Mouse (Mus musculus) midbrain, embryonic 16.5 days (tissue): ENCODE measurements around the gene Fez2. TPM values are rescaled to one million over a fixed set of nuclear protein-coding genes. Genes with fewer than 3 reads are reported as not detected.

Experiments
- ATAC-seq: fragments of 200-750 bp; cut with Nextera tagmentation; 2 replicates; pipeline ENCODE4 v1.8.0; 2017; ENCODE audit warnings: moderate TSS enrichment
- H3K27ac ChIP-seq: fragments of 300-500 bp; sonication (generic); 2 replicates; pipeline ENCODE4 v1.5.1; 2014; ENCODE audit warnings: mild to moderate bottlenecking, low read length, mixed read lengths
- H3K27me3 ChIP-seq: fragments of 300-500 bp; sonication (generic); 2 replicates; pipeline ENCODE4 v1.6.1; 2014; ENCODE audit warnings: low read depth, low read length, mixed read lengths; ENCODE audit not compliant: control insufficient read depth, insufficient read depth
- H3K36me3 ChIP-seq: fragments of 300-500 bp; sonication (generic); 2 replicates; pipeline ENCODE4 v1.6.1; 2014; ENCODE audit warnings: mild to moderate bottlenecking, low read length, moderate library complexity, mixed read lengths; ENCODE audit not compliant: control insufficient read depth, insufficient read depth
- H3K4me1 ChIP-seq: fragments of 300-500 bp; sonication (generic); 2 replicates; pipeline ENCODE4 v1.6.1; 2014; ENCODE audit warnings: mild to moderate bottlenecking, low read length, mixed read lengths; ENCODE audit not compliant: control insufficient read depth, insufficient read depth
- H3K4me2 ChIP-seq: fragments of 300-500 bp; sonication (generic); 2 replicates; pipeline ENCODE4 v1.6.1; 2014; ENCODE audit warnings: mild to moderate bottlenecking, low read length, mixed read lengths
- H3K4me3 ChIP-seq: fragments of 300-500 bp; sonication (generic); 2 replicates; pipeline ENCODE4 v1.5.1; 2014; ENCODE audit warnings: low read depth, mild to moderate bottlenecking, low read length, moderate library complexity, mixed read lengths
- H3K9ac ChIP-seq: fragments of 300-500 bp; sonication (generic); 2 replicates; pipeline ENCODE4 v1.6.1; 2014; ENCODE audit warnings: low read depth, low read length, mixed read lengths
- H3K9me3 ChIP-seq: fragments of 300-500 bp; sonication (generic); replicated peaks from 2 replicates; pipeline ENCODE4 v1.6.1; 2014; ENCODE audit warnings: mild to moderate bottlenecking, low read length, mixed read lengths; ENCODE audit not compliant: control insufficient read depth, poor library complexity, severe bottlenecking
- WGBS: fragments of 180-500 bp; shearing (Covaris S2); extraction: QIAGEN DNeasy Blood & Tissue Kit; methylation state at CpG from one replicate; pipeline ENCODE4 v1.1.7; 2014; 5-methylcytosine and 5-hydroxymethylcytosine counted together
- polyA plus RNA-seq: library from polyadenylated mRNA; unstranded; fragments of >200 nt; fragmentation: Nextera tagmentation; extraction: Ambion mirVana; gene quantifications from 2 replicates; pipeline ENCODE4 v1.2.1, GENCODE M21; 2015

Fez2 gene
- polyA plus RNA-seq, 1 experiment from 2014 or later: 53.5 TPM

DNA sequence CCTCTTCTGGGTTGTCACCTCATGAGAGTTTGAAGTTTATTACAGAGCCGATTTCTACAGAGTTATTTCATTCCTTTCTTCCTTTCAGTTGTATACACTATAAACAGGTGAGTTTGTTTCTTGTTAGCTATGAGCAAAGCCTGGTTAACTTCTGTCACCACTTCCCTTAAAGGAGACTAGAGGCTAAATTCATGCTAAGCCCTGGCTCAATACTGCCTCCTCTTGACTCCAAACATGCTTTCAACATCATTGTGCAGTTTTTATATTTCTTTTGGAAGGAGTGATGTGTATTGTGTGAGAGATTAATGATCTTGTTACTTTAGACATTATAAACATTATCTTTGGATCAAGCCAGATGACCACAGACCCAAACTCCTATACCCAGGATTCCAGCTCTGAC lies 47.5 kb downstream of the Fez2 start:
- ATAC-seq: no peak
- 88% methylated on average over 1 of the region's 1 CpGs for WGBS
- Histone ChIP-seq H3K36me3 (peaks cover 10% of the 10 kb centered on the region), H3K4me2 (no peak overlapping the region), H3K27me3 (no peaks in the 10 kb centered on the region), H3K4me1 (no peaks in the 10 kb centered on the region), H3K27ac (no peak overlapping the region), H3K9me3 (no peaks in the 10 kb centered on the region), H3K9ac (no peak overlapping the region), H3K4me3 (no peak overlapping the region)

DNA sequence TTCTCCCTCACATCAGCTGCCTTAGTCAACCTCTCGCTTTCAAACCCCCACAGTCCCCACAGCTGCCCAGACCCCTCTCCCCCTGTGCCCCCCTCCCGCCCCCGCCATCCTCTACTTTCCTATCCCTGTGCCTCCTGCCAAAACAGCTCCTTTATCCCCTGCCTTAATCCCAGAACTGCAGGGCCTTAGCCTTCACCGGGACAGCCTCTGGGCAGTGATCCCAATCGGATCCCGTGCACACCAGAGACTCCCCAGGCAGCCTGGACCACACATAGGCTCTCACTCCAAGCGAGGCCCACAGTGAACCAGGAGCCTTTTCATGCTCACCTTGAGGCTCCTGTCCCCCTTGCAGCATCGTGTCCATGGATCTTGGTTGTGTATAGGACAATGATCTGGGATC lies 49.5 kb downstream of the Fez2 start:
- peak; percentile 87 for ATAC-seq
- Histone ChIP-seq H3K36me3 (peaks cover 10% of the 10 kb centered on the region), H3K27ac (no peak overlapping the region), H3K4me1 (no peaks in the 10 kb centered on the region), H3K9ac (no peak overlapping the region), H3K27me3 (no peaks in the 10 kb centered on the region), H3K4me3 (no peak overlapping the region), H3K9me3 (no peaks in the 10 kb centered on the region), H3K4me2 (no peak overlapping the region)
- 41% methylated on average over 8 of the region's 8 CpGs for WGBS

DNA sequence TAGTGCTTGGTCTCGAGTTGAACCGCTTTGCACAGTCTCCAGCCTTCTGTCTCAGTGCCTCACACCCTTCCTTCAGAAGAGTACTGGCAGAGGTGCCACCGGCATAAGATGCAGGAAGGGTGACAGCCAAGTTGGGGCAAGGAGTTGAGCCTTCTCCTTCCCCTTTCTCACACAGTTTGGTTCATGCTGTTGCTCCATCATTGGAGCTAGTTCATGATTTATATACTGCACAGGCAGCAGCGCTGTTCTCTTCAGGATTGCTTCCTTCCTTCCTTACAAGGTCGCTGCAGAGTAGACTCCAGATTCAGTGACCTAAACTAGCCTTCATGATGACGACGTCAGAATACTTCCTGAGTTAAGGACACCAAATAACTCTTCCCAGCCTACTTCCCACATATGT lies 51.9 kb downstream of the Fez2 start:
- no peak overlapping the region for H3K27ac ChIP-seq
- H3K4me3 ChIP-seq: no peak overlapping the region
- no peak overlapping the region for H3K9ac ChIP-seq
- H3K4me1 ChIP-seq: no peaks in the 10 kb centered on the region
- no peaks in the 10 kb centered on the region for H3K27me3 ChIP-seq
- 93% methylated on average over 7 of the region's 7 CpGs for WGBS
- no peak for ATAC-seq
- H3K4me2 ChIP-seq: no peak overlapping the region
- H3K9me3 ChIP-seq: no peaks in the 10 kb centered on the region
- peaks cover 10% of the 10 kb centered on the region for H3K36me3 ChIP-seq

DNA sequence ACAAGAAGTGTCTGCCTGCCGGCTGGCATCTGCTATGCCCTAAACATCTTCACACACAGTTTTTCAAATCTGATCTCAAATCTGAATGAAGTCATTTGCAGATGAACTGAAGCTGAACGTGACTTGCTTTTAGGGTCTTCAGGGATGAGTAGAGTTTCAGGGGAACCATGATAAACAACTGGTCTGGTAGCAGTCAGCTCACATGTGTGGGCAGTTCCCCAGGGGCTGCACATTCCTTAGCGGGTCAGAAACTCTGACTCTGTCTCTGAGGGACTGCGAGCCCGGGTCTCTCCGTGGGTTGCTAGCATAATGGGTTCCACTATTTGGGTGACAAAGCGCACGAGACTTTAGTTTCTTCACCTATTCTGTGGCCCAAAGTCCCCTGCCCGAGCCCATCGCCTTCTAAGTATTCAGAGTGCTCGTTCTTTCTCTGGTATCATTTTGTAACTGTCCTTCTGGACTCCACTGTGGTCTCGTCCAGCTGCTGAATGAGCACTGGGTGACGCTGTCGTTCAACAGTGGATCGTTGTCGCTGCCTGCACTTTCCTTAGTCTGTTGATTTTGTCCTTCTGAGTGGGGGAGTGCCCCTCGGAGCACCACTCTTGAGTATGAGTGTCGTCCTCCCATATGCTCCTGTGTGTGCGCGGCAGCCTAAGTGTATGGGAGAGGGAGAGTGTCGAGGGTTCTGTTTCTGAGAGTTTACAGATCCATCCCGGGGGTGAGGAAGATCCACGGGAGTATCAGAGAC lies 53.2 kb downstream of the Fez2 start:
- no peak overlapping the region for H3K9ac ChIP-seq
- peaks cover 10% of the 10 kb centered on the region for H3K36me3 ChIP-seq
- 92% methylated on average over 23 of the region's 23 CpGs for WGBS
- no peak overlapping the region for H3K27ac ChIP-seq
- no peaks in the 10 kb centered on the region for H3K4me1 ChIP-seq
- no peak for ATAC-seq
- no peak overlapping the region for H3K4me3 ChIP-seq
- no peak overlapping the region for H3K4me2 ChIP-seq
- no peaks in the 10 kb centered on the region for H3K9me3 ChIP-seq
- H3K27me3 ChIP-seq: no peaks in the 10 kb centered on the region

DNA sequence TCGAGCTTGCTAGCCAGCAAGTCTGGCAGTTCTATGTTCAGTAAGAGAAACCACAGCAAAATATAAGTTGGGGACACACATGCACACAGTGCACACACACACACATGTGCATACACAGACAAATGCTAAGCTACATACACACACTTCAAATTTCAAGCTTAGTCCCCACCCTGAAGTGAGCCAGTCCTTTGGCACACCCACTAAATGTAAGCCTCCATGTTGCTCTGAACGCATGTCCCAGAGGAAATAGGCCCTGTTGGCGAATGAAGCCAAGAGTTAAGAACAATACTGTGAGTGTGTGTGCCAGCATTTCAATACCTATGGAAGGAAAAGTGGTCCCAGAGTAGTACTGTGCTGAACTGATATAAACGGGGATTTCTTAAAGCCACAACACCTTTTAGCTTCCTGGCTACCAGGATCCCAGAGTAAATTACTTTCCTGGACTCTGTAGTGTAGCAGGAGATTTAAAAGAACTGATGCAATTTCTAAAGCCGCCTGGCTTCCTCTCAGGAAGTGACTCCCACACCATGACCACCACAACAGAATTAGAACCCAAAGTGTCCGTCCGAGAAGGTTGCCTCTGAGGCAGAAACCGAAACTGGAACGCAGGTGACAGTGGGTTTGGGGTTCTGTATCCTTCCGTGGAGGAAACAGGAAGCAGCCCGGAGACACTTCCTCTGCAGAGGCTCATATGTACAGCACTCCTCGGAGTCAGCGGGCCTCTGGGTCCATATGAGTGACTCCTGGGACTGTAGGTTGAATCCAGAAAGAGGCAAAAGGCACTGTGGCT lies 55.8 kb downstream of the Fez2 start:
- Histone ChIP-seq H3K4me1 (0 out of 2 replicates have a peak, but pooled peaks cover 3% of the 10 kb centered on the region), H3K9me3 (no peaks in the 10 kb centered on the region), H3K27ac (no peak overlapping the region), H3K4me3 (no peak overlapping the region), H3K36me3 (no peaks in the 10 kb centered on the region), H3K9ac (no peak overlapping the region), H3K4me2 (no peak overlapping the region), H3K27me3 (no peaks in the 10 kb centered on the region)
- ATAC-seq: no peak
- WGBS: 87% methylated on average over 13 of the region's 13 CpGs

DNA sequence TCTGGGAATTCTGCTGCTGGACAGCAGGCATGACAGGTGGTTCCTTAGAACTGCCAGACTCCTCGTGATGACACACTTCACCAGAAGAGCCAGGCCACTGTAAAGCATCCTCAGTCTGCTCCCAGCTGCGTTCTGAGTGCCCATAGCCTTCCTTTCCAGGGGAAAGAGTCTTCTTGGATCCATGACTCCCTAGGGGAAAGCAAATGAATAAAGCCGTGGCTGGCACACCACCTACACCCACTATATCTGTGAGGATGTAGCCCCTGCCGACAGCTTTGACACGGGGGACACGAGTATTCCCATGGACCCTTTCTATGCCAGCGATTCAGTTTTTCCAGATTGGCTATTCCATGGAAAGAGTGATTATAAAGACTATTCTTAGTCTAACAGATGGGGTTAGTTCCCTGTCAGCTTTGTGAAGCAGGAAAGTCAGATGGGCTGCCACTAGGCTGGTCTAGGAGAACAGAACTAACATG lies 59.7 kb downstream of the Fez2 start:
- H3K4me2 ChIP-seq: no peak overlapping the region
- WGBS: 55% methylated on average over 7 of the region's 7 CpGs
- ATAC-seq: no peak
- H3K27me3 ChIP-seq: no peaks in the 10 kb centered on the region
- no peaks in the 10 kb centered on the region; the same call in 1 of the 2 replicates for H3K36me3 ChIP-seq
- H3K4me1 ChIP-seq: 0 out of 2 replicates have a peak, but pooled peaks cover 3% of the 10 kb centered on the region
- no peak overlapping the region for H3K27ac ChIP-seq
- no peak overlapping the region for H3K4me3 ChIP-seq
- no peaks in the 10 kb centered on the region for H3K9me3 ChIP-seq
- H3K9ac ChIP-seq: no peak overlapping the region

DNA sequence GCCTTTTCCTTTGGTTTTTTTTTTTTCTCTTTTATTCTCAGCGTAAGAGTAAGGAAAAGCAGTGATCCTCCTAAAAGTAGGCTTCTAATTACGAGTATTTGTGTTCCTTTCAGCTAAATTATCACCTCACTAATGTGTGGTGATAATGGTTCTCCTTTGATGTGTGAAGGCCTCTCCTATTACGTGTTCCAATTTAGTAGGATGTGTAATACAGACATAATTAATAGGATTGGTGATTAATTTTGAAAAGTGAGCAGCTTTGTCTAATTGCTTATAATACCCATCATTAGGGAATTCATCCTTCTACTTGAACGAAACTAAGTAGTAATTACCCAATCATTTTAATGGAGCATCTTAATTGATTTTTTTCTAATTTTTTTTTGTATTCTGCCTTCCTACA lies 60.2 kb downstream of the Fez2 start:
- Histone ChIP-seq H3K4me3 (no peak overlapping the region), H3K27me3 (no peaks in the 10 kb centered on the region), H3K36me3 (no peaks in the 10 kb centered on the region; the same call in 1 of the 2 replicates), H3K9me3 (no peaks in the 10 kb centered on the region), H3K4me1 (0 out of 2 replicates have a peak, but pooled peaks cover 3% of the 10 kb centered on the region), H3K4me2 (no peak overlapping the region), H3K27ac (no peak overlapping the region), H3K9ac (no peak overlapping the region)
- no peak for ATAC-seq
- WGBS: 69% methylated on average over 4 of the region's 4 CpGs

DNA sequence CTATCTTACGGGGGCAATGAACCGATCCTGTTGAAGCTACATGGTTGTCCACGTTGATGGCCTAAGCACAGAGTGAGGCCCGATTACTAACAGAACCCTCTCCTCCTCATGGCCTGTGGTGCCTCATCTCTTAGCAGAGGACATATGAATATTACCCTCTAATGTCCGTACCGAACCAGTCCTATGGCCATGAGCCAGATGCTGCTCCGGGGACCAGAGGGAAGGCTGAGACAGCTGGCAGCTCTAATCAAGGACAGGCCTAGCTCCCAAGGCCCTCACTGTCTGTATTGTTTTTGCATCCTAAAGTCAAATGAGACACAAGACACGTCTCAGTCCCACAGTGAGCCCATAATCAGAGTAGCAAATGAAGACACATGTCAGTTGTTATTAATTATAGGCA lies 62.3 kb downstream of the Fez2 start:
- Histone ChIP-seq H3K36me3 (no peaks in the 10 kb centered on the region; the same call in 1 of the 2 replicates), H3K27me3 (no peaks in the 10 kb centered on the region), H3K4me1 (peaks cover 3% of the 10 kb centered on the region; the same call in 1 of the 2 replicates), H3K4me3 (no peak overlapping the region), H3K27ac (no peak overlapping the region), H3K9ac (no peak overlapping the region), H3K9me3 (no peaks in the 10 kb centered on the region), H3K4me2 (no peak overlapping the region)
- WGBS: 69% methylated on average over 8 of the region's 8 CpGs
- ATAC-seq: no peak

DNA sequence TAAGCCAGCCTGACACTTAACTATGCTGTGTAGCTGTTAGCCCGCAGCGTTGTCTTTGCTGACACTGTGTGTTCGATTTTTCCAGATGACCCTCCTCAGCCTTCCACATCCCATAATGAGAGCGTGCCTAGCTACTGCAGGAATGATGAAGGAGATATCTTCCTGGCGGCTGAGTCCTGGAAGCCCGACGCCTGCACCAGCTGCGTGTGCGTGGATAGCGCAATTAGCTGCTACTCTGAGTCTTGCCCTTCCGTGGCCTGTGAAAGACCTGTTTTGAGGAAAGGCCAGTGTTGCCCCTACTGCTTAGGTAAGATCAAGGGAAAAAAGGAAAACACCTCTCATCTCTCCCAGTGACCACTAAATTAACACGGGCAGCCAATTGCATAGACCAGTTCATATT lies 63.1 kb downstream of the Fez2 start:
- no peaks in the 10 kb centered on the region for H3K27me3 ChIP-seq
- peak; percentile 11; the same call in 1 of the 2 replicates for ATAC-seq
- no peaks in the 10 kb centered on the region; the same call in 1 of the 2 replicates for H3K36me3 ChIP-seq
- peak overlapping the region; percentile 9; the same call in 1 of the 2 replicates for H3K27ac ChIP-seq
- H3K9ac ChIP-seq: no peak overlapping the region
- H3K4me1 ChIP-seq: peaks cover 7% of the 10 kb centered on the region; the same call in 1 of the 2 replicates
- H3K4me3 ChIP-seq: no peak overlapping the region
- H3K4me2 ChIP-seq: no peak overlapping the region
- WGBS: 65% methylated on average over 12 of the region's 12 CpGs
- H3K9me3 ChIP-seq: no peaks in the 10 kb centered on the region
